Mouse (Mus musculus) limb, embryonic 14.5 days (tissue): ENCODE measurements around the gene Srgap1. TPM values are rescaled to one million over a fixed set of nuclear protein-coding genes. Genes with fewer than 3 reads are reported as not detected.
A peak's percentile ranks its signal among the peaks of the same experiment; 100 is the strongest.

ENCODE experiments used
- ATAC-seq: fragments of 200-750 bp; cut with Nextera tagmentation; 2 replicates; pipeline ENCODE4 v1.8.0; 2017; ENCODE audit warnings: low read depth, moderate number of reproducible peaks, moderate TSS enrichment; ENCODE audit not compliant: low FRiP score
- DNase-seq: peaks from one replicate; pipeline ENCODE4 v3.0.0-alpha.2; 2015; ENCODE audit warnings: low spot score
- H3K27ac ChIP-seq: fragments of 300-500 bp; sonication (generic); replicated peaks from 2 replicates; pipeline ENCODE4 v1.5.1; 2014; ENCODE audit warnings: low read depth, mild to moderate bottlenecking, low read length, moderate library complexity, mixed read lengths
- H3K27me3 ChIP-seq: fragments of 300-500 bp; sonication (generic); 2 replicates; pipeline ENCODE4 v1.6.1; 2014; ENCODE audit warnings: low read length, mixed read lengths; ENCODE audit not compliant: control insufficient read depth, insufficient read depth
- H3K36me3 ChIP-seq: fragments of 300-500 bp; sonication (generic); 2 replicates; pipeline ENCODE4 v1.6.1; 2014; ENCODE audit warnings: mild to moderate bottlenecking, low read length, moderate library complexity, mixed read lengths; ENCODE audit not compliant: control insufficient read depth, insufficient read depth
- H3K4me1 ChIP-seq: fragments of 300-500 bp; sonication (generic); 2 replicates; pipeline ENCODE4 v1.6.1; 2014; ENCODE audit warnings: antibody characterized with exemption, low read length, mixed read lengths; ENCODE audit not compliant: control insufficient read depth, insufficient read depth
- H3K4me2 ChIP-seq: fragments of 300-500 bp; sonication (generic); replicated peaks from 2 replicates; pipeline ENCODE4 v1.6.1; 2014; ENCODE audit warnings: low read depth, mild to moderate bottlenecking, low read length, moderate library complexity; ENCODE audit not compliant: severe bottlenecking
- H3K4me3 ChIP-seq: fragments of 300-500 bp; sonication (generic); replicated peaks from 2 replicates; pipeline ENCODE4 v1.5.1; 2014; ENCODE audit warnings: low read length
- H3K9ac ChIP-seq: fragments of 300-500 bp; sonication (generic); 2 replicates; pipeline ENCODE4 v1.6.1; 2014; ENCODE audit warnings: mild to moderate bottlenecking, low read depth, low read length, moderate library complexity; ENCODE audit not compliant: severe bottlenecking
- H3K9me3 ChIP-seq: fragments of 300-500 bp; sonication (generic); 2 replicates; pipeline ENCODE4 v1.6.1; 2016; ENCODE audit warnings: low read length; ENCODE audit not compliant: control insufficient read depth
- POLR2A ChIP-seq: fragments of 200-500 bp; IDR thresholded peaks from 2 replicates; pipeline ENCODE4 v1.8.0; 2012; ENCODE audit warnings: inconsistent platforms, mild to moderate bottlenecking, moderate library complexity, borderline replicate concordance; ENCODE audit not compliant: insufficient read depth, insufficient read length; ENCODE audit errors: extremely low read depth
- WGBS: fragments of 180-500 bp; shearing (Covaris S2); extraction: QIAGEN DNeasy Blood & Tissue Kit; methylation state at CpG from one replicate; pipeline ENCODE4 v1.1.7; 2014; 5-methylcytosine and 5-hydroxymethylcytosine counted together
- polyA plus RNA-seq, 2 experiments: library from polyadenylated mRNA; depleted of rRNA in 1 of 2; stranded (reverse) in 1 of 2; unstranded in 1 of 2; fragments of >200 nt; fragmentation: Nextera tagmentation in 1 of 2; extraction: Ambion mirVana in 1 of 2; gene quantifications; 2 replicates each; pipeline versions ENCODE4 v1.2.1 to v1.2.3; 2012 to 2014

Gene Srgap1
- polyA plus RNA-seq, 2 experiments = 9.6 to 18.2 TPM

- Histone ChIP-seq H3K9me3 (no peaks in the 10 kb centered on the region), H3K36me3 (peaks cover 15% of the 10 kb centered on the region), H3K9ac (no peak overlapping the region), H3K4me2 (peak overlapping the region; percentile 47), H3K27me3 (no peaks in the 10 kb centered on the region), H3K4me3 (peak overlapping the region; percentile 13), H3K4me1 (peaks cover 8% of the 10 kb centered on the region), H3K27ac (peak overlapping the region; percentile 82)
- WGBS = 15% methylated on average over 18 of the region's 18 CpGs
- TF ChIP-seq POLR2A = no peak
- ATAC-seq (peak; percentile 86; the same call in 1 of the 2 replicates), DNase-seq (no peak)
Measured at GRCm38 (mm10) chr10:121836507-121837165, 210.5 kb downstream of the Srgap1 start.

DNA sequence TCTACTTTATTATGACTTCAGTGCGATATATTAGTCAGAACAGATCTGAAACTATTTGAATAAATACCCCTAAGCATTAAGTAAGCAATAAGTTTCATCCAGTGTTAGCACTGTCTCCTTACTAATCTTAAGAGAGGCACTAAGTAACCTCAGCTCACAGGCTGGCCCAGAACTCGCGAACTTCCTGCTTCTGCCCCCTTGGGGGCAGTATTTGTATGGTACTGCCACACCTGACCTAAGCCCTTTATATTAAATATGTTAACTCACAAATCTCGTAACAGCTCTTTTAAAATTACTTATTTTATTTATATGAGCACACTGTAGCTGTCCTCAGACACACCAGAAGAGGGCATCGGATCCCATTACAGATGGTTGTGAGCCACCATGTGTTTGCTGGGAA, 213.7 kb downstream of the Srgap1 start:
- Histone ChIP-seq H3K9me3 (no peaks in the 10 kb centered on the region), H3K27ac (no peak overlapping the region), H3K4me3 (no peak overlapping the region), H3K4me2 (no peak overlapping the region), H3K9ac (no peak overlapping the region), H3K36me3 (no peaks in the 10 kb centered on the region), H3K4me1 (peaks cover 25% of the 10 kb centered on the region), H3K27me3 (no peaks in the 10 kb centered on the region)
- no peak for ATAC-seq
- TF ChIP-seq POLR2A = no peak
- 90% methylated on average over 5 of the region's 5 CpGs for WGBS
- DNase-seq = no peak

DNA sequence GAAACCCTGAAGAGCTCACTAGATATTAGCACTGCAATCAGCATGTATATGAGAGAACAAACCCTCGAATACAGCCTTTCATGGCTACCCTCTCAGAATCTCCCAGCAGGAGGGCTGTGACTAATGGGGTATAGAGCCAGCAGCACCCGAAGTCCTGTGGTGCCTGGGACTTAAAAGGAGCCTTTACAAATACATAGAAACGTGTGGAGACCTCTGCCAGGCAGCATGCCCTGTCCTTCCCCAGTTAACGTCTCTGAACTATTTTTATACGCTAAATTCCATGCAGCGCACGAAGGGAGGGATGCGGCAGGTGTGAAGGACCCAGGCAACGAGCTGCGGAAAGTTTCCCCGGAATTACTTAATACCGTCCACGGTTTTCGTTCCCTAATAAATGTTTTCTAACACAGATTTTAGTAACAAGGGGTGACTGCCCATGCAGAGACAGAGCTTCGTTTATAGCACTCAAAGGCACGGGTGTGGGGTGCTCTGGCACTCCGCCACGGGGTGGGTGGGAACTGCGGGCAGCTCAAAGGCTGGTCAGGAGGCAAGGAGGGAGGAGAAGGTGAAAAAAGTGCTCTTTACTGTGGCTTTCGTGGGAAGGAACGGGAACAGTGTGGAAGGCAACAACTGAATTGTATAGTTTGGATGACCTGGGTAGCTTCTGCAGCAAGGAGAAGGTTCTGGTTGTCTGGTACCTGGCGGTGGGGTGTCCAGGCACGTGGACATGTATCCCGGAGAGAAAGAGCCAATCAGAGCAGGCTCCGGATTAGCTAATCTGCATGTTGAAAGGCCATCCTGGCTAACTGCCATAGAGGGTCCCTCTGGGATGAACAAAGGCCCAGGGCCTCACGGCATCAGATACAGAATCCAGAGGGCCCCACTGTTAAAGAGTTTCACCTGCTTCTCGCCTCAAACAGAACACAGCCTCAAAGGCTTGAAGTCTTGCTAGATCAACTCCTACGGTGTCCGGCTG, 216.5 kb downstream of the Srgap1 start:
- DNase-seq (no peak), ATAC-seq (no peak)
- H3K4me2 ChIP-seq = 0 out of 2 replicates have a peak overlapping the region, but pooled peaks have one; percentile 20
- H3K4me3 ChIP-seq = no peak overlapping the region
- no peaks in the 10 kb centered on the region for H3K36me3 ChIP-seq
- TF ChIP-seq POLR2A = no peak
- H3K9me3 ChIP-seq = no peaks in the 10 kb centered on the region
- no peak overlapping the region for H3K27ac ChIP-seq
- H3K9ac ChIP-seq = no peak overlapping the region
- H3K27me3 ChIP-seq = no peaks in the 10 kb centered on the region
- H3K4me1 ChIP-seq = peaks cover 28% of the 10 kb centered on the region
- 34% methylated on average over 29 of the region's 29 CpGs for WGBS

- WGBS = 78% methylated on average over 5 of the region's 5 CpGs
- no peak for DNase-seq
- no peak for TF ChIP-seq POLR2A
- Histone ChIP-seq H3K9ac (no peak overlapping the region), H3K4me3 (no peak overlapping the region), H3K4me2 (no peak overlapping the region), H3K4me1 (peaks cover 28% of the 10 kb centered on the region), H3K36me3 (no peaks in the 10 kb centered on the region), H3K9me3 (no peaks in the 10 kb centered on the region), H3K27me3 (no peaks in the 10 kb centered on the region), H3K27ac (no peak overlapping the region)
- ATAC-seq = no peak
Measured at GRCm38 (mm10) chr10:121829800-121830303, 217.3 kb downstream of the Srgap1 start.

GRCm38 (mm10) chr10:121829034-121829433, 218.1 kb downstream of the Srgap1 start:
- no peak for TF ChIP-seq POLR2A
- DNase-seq (no peak), ATAC-seq (no peak)
- H3K9me3 ChIP-seq = no peaks in the 10 kb centered on the region
- no peaks in the 10 kb centered on the region for H3K27me3 ChIP-seq
- 26% methylated on average over 6 of the region's 6 CpGs for WGBS
- H3K4me2 ChIP-seq = no peak overlapping the region
- H3K27ac ChIP-seq = no peak overlapping the region
- H3K36me3 ChIP-seq = no peaks in the 10 kb centered on the region
- peaks cover 28% of the 10 kb centered on the region for H3K4me1 ChIP-seq
- H3K9ac ChIP-seq = no peak overlapping the region
- H3K4me3 ChIP-seq = no peak overlapping the region
